Comparison of ENCODE assay signal across 23 mouse cellular contexts in genomic region chr2:164891056-164891834, GRCm38 (mm10). TPM values are rescaled to one million over a fixed set of nuclear protein-coding genes. Genes with fewer than 3 reads are reported as not detected.
DNase-seq lines count a peak whose midpoint lies in the region; ATAC-seq and TF ChIP-seq lines count a peak whose summit lies in the region.
"Had no signal": no experiment of that assay in that cellular context is flagged by ENCODE, and none has a peak within 500 bp of the region (broad histone marks: within the 10 kb centered on the region; RNA-seq: fewer than 3 reads in every experiment).

No protein-coding gene starts in this region.

- H3K4me3 ChIP-seq in heart, embryonic 11.5 days (ENCODE audit: low read depth, low read length): no peak overlapping the region
- no peak overlapping the region for H3K4me3 ChIP-seq in midbrain, embryonic 11.5 days (ENCODE audit: low read depth, low read length)
- no peak overlapping the region for H3K4me3 ChIP-seq in midbrain, embryonic 15.5 days
- H3K4me3 ChIP-seq in E14TG2a.4 (replicated peaks; ENCODE audit: low read length): 0 out of 2 replicates have a peak overlapping the region, but pooled peaks have one; percentile 41
- no peak overlapping the region for H3K4me3 ChIP-seq in intestine, embryonic 15.5 days (replicated peaks)
- H3K4me3 ChIP-seq: erythroblast, embryonic 14.5 days; heart, embryonic 15.5 days; limb, embryonic 12.5 days; liver, embryonic 12.5 days; megakaryocyte, embryonic 14.5 days; stomach, embryonic 15.5 days had no signal

- no peaks in the 10 kb centered on the region for H3K27me3 ChIP-seq in heart, embryonic 11.5 days (ENCODE audit: control insufficient read depth, insufficient read depth, low read length)
- H3K27me3 ChIP-seq in midbrain, embryonic 11.5 days (ENCODE audit: control insufficient read depth, insufficient read depth, low read length): no peaks in the 10 kb centered on the region
- H3K27me3 ChIP-seq in midbrain, embryonic 15.5 days (replicated peaks): no peaks in the 10 kb centered on the region
- H3K27me3 ChIP-seq in E14TG2a.4 (ENCODE audit: insufficient read depth, low read length): no peaks in the 10 kb centered on the region
- no peaks in the 10 kb centered on the region for H3K27me3 ChIP-seq in intestine, embryonic 15.5 days (replicated peaks)
- H3K27me3 ChIP-seq: heart, embryonic 15.5 days; limb, embryonic 12.5 days; liver, embryonic 12.5 days; megakaryocyte, embryonic 14.5 days; stomach, embryonic 15.5 days had no signal

- H3K4me2 ChIP-seq in heart, embryonic 11.5 days: no peak overlapping the region
- no peak overlapping the region for H3K4me2 ChIP-seq in midbrain, embryonic 11.5 days
- no peak overlapping the region for H3K4me2 ChIP-seq in midbrain, embryonic 15.5 days
- no peak overlapping the region for H3K4me2 ChIP-seq in intestine, embryonic 15.5 days (replicated peaks)
- H3K4me2 ChIP-seq: heart, embryonic 15.5 days; limb, embryonic 12.5 days; liver, embryonic 12.5 days; stomach, embryonic 15.5 days had no signal

- H3K9ac ChIP-seq in heart, embryonic 11.5 days (ENCODE audit: low read depth, low read length): no peak overlapping the region
- H3K9ac ChIP-seq in midbrain, embryonic 11.5 days (ENCODE audit: low read length): no peak overlapping the region
- no peak overlapping the region for H3K9ac ChIP-seq in midbrain, embryonic 15.5 days
- H3K9ac ChIP-seq in intestine, embryonic 15.5 days: no peak overlapping the region
- H3K9ac ChIP-seq: heart, embryonic 15.5 days; limb, embryonic 12.5 days; liver, embryonic 12.5 days; liver, postnatal 0 days; stomach, embryonic 15.5 days had no signal

- no peak overlapping the region for H3K27ac ChIP-seq in heart, embryonic 11.5 days (ENCODE audit: low read depth, low read length)
- no peak overlapping the region for H3K27ac ChIP-seq in midbrain, embryonic 11.5 days (ENCODE audit: low read depth, low read length)
- no peak overlapping the region for H3K27ac ChIP-seq in midbrain, embryonic 15.5 days
- H3K27ac ChIP-seq in intestine, embryonic 15.5 days: peak overlapping the region; percentile 28; the same call in 1 of the 2 replicates
- H3K27ac ChIP-seq: heart, embryonic 15.5 days; limb, embryonic 12.5 days; liver, embryonic 12.5 days; stomach, embryonic 15.5 days had no signal

- peaks cover 75% of the 10 kb centered on the region for H3K36me3 ChIP-seq in heart, embryonic 11.5 days (ENCODE audit: control insufficient read depth, insufficient read depth, low read length)
- peaks cover 50% of the 10 kb centered on the region for H3K36me3 ChIP-seq in midbrain, embryonic 11.5 days (ENCODE audit: control insufficient read depth, insufficient read depth, low read length)
- H3K36me3 ChIP-seq in midbrain, embryonic 15.5 days (replicated peaks): peaks cover 92% of the 10 kb centered on the region
- H3K36me3 ChIP-seq in E14TG2a.4 (ENCODE audit: insufficient read depth, low read length): peaks cover 100% of the 10 kb centered on the region
- H3K36me3 ChIP-seq in intestine, embryonic 15.5 days: peaks cover 93% of the 10 kb centered on the region

- 87% methylated on average over 12 of the region's 13 CpGs for WGBS in heart, embryonic 11.5 days (ENCODE audit: insufficient replicate concordance)
- WGBS in midbrain, embryonic 11.5 days: 89% methylated on average over 13 of the region's 13 CpGs
- 89% methylated on average over 13 of the region's 13 CpGs for WGBS in midbrain, embryonic 15.5 days
- WGBS in intestine, embryonic 15.5 days: 77% methylated on average over 13 of the region's 13 CpGs

- no peaks in the 10 kb centered on the region for H3K9me3 ChIP-seq in heart, embryonic 11.5 days (replicated peaks; ENCODE audit: control insufficient read depth, low read length)
- H3K9me3 ChIP-seq in midbrain, embryonic 11.5 days (ENCODE audit: control insufficient read depth, low read length): no peaks in the 10 kb centered on the region
- H3K9me3 ChIP-seq in midbrain, embryonic 15.5 days: no peaks in the 10 kb centered on the region
- H3K9me3 ChIP-seq in E14TG2a.4 (ENCODE audit: low read length): no peaks in the 10 kb centered on the region
- no peaks in the 10 kb centered on the region for H3K9me3 ChIP-seq in intestine, embryonic 15.5 days
- H3K9me3 ChIP-seq: heart, embryonic 15.5 days; liver, embryonic 12.5 days; megakaryocyte, embryonic 14.5 days; stomach, embryonic 15.5 days had no signal

- no peak for TF ChIP-seq CTCF in E14TG2a.4 (conservative IDR thresholded peaks at IDR 0.05; ENCODE audit: low read length)

- peak; percentile 92 for DNase-seq in heart, adult 11 months
- DNase-seq in midbrain, embryonic 11.5 days (ENCODE audit: low spot score, missing footprints): peak; percentile 77
- DNase-seq in embryo, embryonic 10 days (ENCODE audit: low spot score): no peak
- DNase-seq: adrenal gland, postnatal 36 days; kidney, postnatal 4 days; layer of hippocampus, adult 9-11 months; liver, postnatal 0 days; lung, postnatal 36 days; right cerebral cortex, postnatal 14 days; thymus, postnatal 14 days had no signal

- no peak for ATAC-seq in heart, embryonic 11.5 days (replicated peaks; ENCODE audit: insufficient number of reproducible peaks, low FRiP score, low TSS enrichment)
- no peak for ATAC-seq in midbrain, embryonic 11.5 days (ENCODE audit: low FRiP score)
- ATAC-seq in midbrain, embryonic 15.5 days (replicated peaks): no peak
- ATAC-seq in intestine, embryonic 15.5 days: no peak
- ATAC-seq: CD4-positive, CD25-positive, alpha-beta regulatory T cell, adult 4 months; forebrain, embryonic 16.5 days; hindbrain, embryonic 16.5 days; liver, embryonic 12.5 days; liver, postnatal 0 days had no signal

- H3K4me1 ChIP-seq in heart, embryonic 11.5 days (ENCODE audit: control insufficient read depth, insufficient read depth, low read length): no peaks in the 10 kb centered on the region
- H3K4me1 ChIP-seq in midbrain, embryonic 11.5 days (ENCODE audit: control insufficient read depth, insufficient read depth, low read length): no peaks in the 10 kb centered on the region
- no peaks in the 10 kb centered on the region for H3K4me1 ChIP-seq in midbrain, embryonic 15.5 days
- peaks cover 67% of the 10 kb centered on the region for H3K4me1 ChIP-seq in E14TG2a.4 (replicated peaks; ENCODE audit: low read depth, low read length)
- H3K4me1 ChIP-seq in intestine, embryonic 15.5 days (replicated peaks): peaks cover 2% of the 10 kb centered on the region; the same call in 1 of the 2 replicates
- H3K4me1 ChIP-seq: heart, embryonic 15.5 days; limb, embryonic 12.5 days; liver, embryonic 12.5 days; stomach, embryonic 15.5 days had no signal

RNA-seq across cellular contexts. Expression of gene Pcif1, which starts 12.1 kb away (rescaled TPM):
- polyA plus RNA-seq in heart, embryonic 11.5 days (2014; fragmentation: Nextera tagmentation; extraction: Ambion mirVana): 50.1 and 54.8 TPM in 2 replicates
- 62.0 and 65.7 TPM in 2 replicates for polyA plus RNA-seq in midbrain, embryonic 11.5 days (2014; fragmentation: Nextera tagmentation; extraction: Ambion mirVana)
- 85.3 and 93.1 TPM in 2 replicates for polyA plus RNA-seq in midbrain, embryonic 15.5 days (2015; fragmentation: Nextera tagmentation; extraction: Ambion mirVana)
- 63.6 and 65.5 TPM in 2 replicates for polyA plus RNA-seq in intestine, embryonic 15.5 days (2015; fragmentation: Nextera tagmentation; extraction: Ambion mirVana)

RNA-seq across cellular contexts. Expression of gene Zfp335, which starts 20.3 kb away (rescaled TPM):
- 8.8 and 8.9 TPM in 2 replicates for polyA plus RNA-seq in heart, embryonic 11.5 days (2014; fragmentation: Nextera tagmentation; extraction: Ambion mirVana)
- 8.2 and 8.8 TPM in 2 replicates for polyA plus RNA-seq in midbrain, embryonic 11.5 days (2014; fragmentation: Nextera tagmentation; extraction: Ambion mirVana)
- polyA plus RNA-seq in midbrain, embryonic 15.5 days (2015; fragmentation: Nextera tagmentation; extraction: Ambion mirVana): 17.8 and 18.9 TPM in 2 replicates
- polyA plus RNA-seq in intestine, embryonic 15.5 days (2015; fragmentation: Nextera tagmentation; extraction: Ambion mirVana): 10.7 and 11.3 TPM in 2 replicates

RNA-seq across cellular contexts. Expression of gene Pltp, which starts 33.7 kb away (rescaled TPM):
- polyA plus RNA-seq in heart, embryonic 11.5 days (2014; fragmentation: Nextera tagmentation; extraction: Ambion mirVana): 10.4 and 10.8 TPM in 2 replicates
- 91.8 and 97.3 TPM in 2 replicates for polyA plus RNA-seq in midbrain, embryonic 11.5 days (2014; fragmentation: Nextera tagmentation; extraction: Ambion mirVana)
- polyA plus RNA-seq in midbrain, embryonic 15.5 days (2015; fragmentation: Nextera tagmentation; extraction: Ambion mirVana): 105 and 121 TPM in 2 replicates
- polyA plus RNA-seq in intestine, embryonic 15.5 days (2015; fragmentation: Nextera tagmentation; extraction: Ambion mirVana): 28.7 and 29.5 TPM in 2 replicates

RNA-seq across cellular contexts. Expression of gene Mmp9, which starts 49.3 kb away (rescaled TPM):
- 0.16 and 0.46 TPM in 2 replicates for polyA plus RNA-seq in heart, embryonic 11.5 days (2014; fragmentation: Nextera tagmentation; extraction: Ambion mirVana)
- 1.9 and 2.0 TPM in 2 replicates for polyA plus RNA-seq in midbrain, embryonic 11.5 days (2014; fragmentation: Nextera tagmentation; extraction: Ambion mirVana)
- polyA plus RNA-seq in midbrain, embryonic 15.5 days (2015; fragmentation: Nextera tagmentation; extraction: Ambion mirVana): 28.9 and 34.3 TPM in 2 replicates
- polyA plus RNA-seq in intestine, embryonic 15.5 days (2015; fragmentation: Nextera tagmentation; extraction: Ambion mirVana): 4.9 and 5.2 TPM in 2 replicates
- polyA plus RNA-seq: erythroblast, embryonic 14.5 days had no signal

RNA-seq across cellular contexts. Expression of gene Neurl2, which starts 58.0 kb away (rescaled TPM):
- polyA plus RNA-seq in heart, embryonic 11.5 days (2014; fragmentation: Nextera tagmentation; extraction: Ambion mirVana): 41.9 and 43.2 TPM in 2 replicates
- 3.8 and 4.5 TPM in 2 replicates for polyA plus RNA-seq in midbrain, embryonic 11.5 days (2014; fragmentation: Nextera tagmentation; extraction: Ambion mirVana)
- 6.4 and 6.6 TPM in 2 replicates for polyA plus RNA-seq in midbrain, embryonic 15.5 days (2015; fragmentation: Nextera tagmentation; extraction: Ambion mirVana)
- 6.8 and 7.4 TPM in 2 replicates for polyA plus RNA-seq in intestine, embryonic 15.5 days (2015; fragmentation: Nextera tagmentation; extraction: Ambion mirVana)
